Mouse (Mus musculus) MEL (cell line): Measurements from ENCODE around the gene Rps21.

Source experiments
- BHLHE40 ChIP-seq: IDR thresholded peaks from 2 replicates; pipeline ENCODE4 v1.6.1; 2012; ENCODE audit warnings: low read depth, mild to moderate bottlenecking, inconsistent platforms, low read length, improper control_type of control experiment, borderline replicate concordance
- CTCF ChIP-seq, 3 experiments: IDR thresholded peaks in 2 of 3; conservative IDR thresholded peaks in 1 of 3; 2 replicates each; pipeline ENCODE4 v1.5.1; 2011 to 2012; ENCODE audit warnings: low read length in 3 of 3, low read depth in 2 of 3, mild to moderate bottlenecking in 2 of 3, improper control_type of control experiment in 1 of 3, inconsistent platforms in 1 of 3, mixed read lengths in 1 of 3, moderate library complexity in 1 of 3; ENCODE audit not compliant: control insufficient read depth in 1 of 3, insufficient read depth in 1 of 3, poor library complexity in 1 of 3, severe bottlenecking in 1 of 3
- MAFK ChIP-seq: IDR thresholded peaks from 2 replicates; pipeline ENCODE4 v1.6.1; 2011; ENCODE audit warnings: low read depth, mild to moderate bottlenecking, low read length, improper control_type of control experiment, borderline replicate concordance
- MAX ChIP-seq: IDR thresholded peaks from 2 replicates; pipeline ENCODE4 v1.6.1; 2011; ENCODE audit warnings: low read length, improper control_type of control experiment
- NELFE ChIP-seq: IDR thresholded peaks from 2 replicates; pipeline ENCODE4 v1.6.1; 2011; ENCODE audit warnings: low read depth, low read length, improper control_type of control experiment
- NRF1 ChIP-seq: IDR thresholded peaks from 2 replicates; pipeline ENCODE4 v1.6.1; 2014; ENCODE audit warnings: low read depth, mild to moderate bottlenecking, inconsistent platforms, low read length, improper control_type of control experiment, moderate library complexity; ENCODE audit not compliant: poor library complexity, insufficient read depth, severe bottlenecking
- POLR2A ChIP-seq, 2 experiments: IDR thresholded peaks; 2 replicates each; pipeline ENCODE4 v1.6.1; 2011 to 2012; ENCODE audit warnings: low read length in 2 of 2, mild to moderate bottlenecking in 2 of 2, control low read depth in 1 of 2, improper control_type of control experiment in 1 of 2, low read depth in 1 of 2, moderate library complexity in 1 of 2; ENCODE audit not compliant: control insufficient read depth in 1 of 2, insufficient read depth in 1 of 2, poor library complexity in 1 of 2

DNA sequence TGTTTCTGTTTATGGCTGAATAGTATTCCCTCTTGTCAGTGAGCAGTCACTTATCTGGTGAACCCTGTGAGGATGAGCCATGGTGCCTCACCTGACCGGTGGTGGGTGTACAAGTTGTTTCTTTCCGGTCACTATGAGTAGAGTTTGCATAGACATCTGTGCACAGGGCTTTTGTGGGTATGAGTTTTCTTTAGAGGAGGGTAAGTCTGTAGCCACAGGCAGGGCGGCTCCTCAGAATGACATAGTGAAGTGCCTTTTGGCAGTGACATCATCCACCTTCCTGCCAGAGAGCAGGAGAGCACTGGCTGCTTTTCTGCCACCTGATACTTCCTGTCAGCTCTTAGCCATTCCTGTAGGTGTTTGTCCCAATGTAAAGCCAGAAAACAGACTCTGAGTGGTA lies 48.3 kb downstream of the Rps21 start:
- TF ChIP-seq POLR2A (IDR thresholded peaks at IDR 0.05; ENCODE audit: control insufficient read depth in 1 of 2, insufficient read depth in 1 of 2, low read depth in 1 of 2, low read length in 2 of 2, poor library complexity in 1 of 2) = no peak
- no peak for TF ChIP-seq NELFE
- TF ChIP-seq BHLHE40 = no peak
- TF ChIP-seq MAFK = no peak
- TF ChIP-seq NRF1 = no peak
- no peak for TF ChIP-seq CTCF (IDR thresholded peaks at IDR 0.05 in 2 of 3, conservative IDR thresholded peaks at IDR 0.05 in 1 of 3; ENCODE audit: control insufficient read depth in 1 of 3, insufficient read depth in 1 of 3, low read depth in 2 of 3, low read length in 3 of 3, poor library complexity in 1 of 3, severe bottlenecking in 1 of 3)
- TF ChIP-seq MAX = no peak
